Mouse (Mus musculus) forebrain, embryonic 12.5 days (tissue): Measurements from ENCODE around the gene Ntn3. TPM values are rescaled to one million over a fixed set of nuclear protein-coding genes. Genes with fewer than 3 reads are reported as not detected.
A peak's percentile ranks its signal among the peaks of the same experiment; 100 is the strongest.

Experiments
- ATAC-seq: fragments of 200-750 bp; cut with Nextera tagmentation; 2 replicates; pipeline ENCODE4 v1.8.0; 2017; ENCODE audit warnings: moderate TSS enrichment; ENCODE audit not compliant: low FRiP score
- H3K27ac ChIP-seq: fragments of 300-500 bp; sonication (generic); 2 replicates; pipeline ENCODE4 v1.5.1; 2016; ENCODE audit warnings: mild to moderate bottlenecking
- H3K27me3 ChIP-seq: fragments of 300-500 bp; sonication (generic); 2 replicates; pipeline ENCODE4 v1.6.1; 2016; ENCODE audit warnings: mild to moderate bottlenecking
- H3K36me3 ChIP-seq: fragments of 300-500 bp; sonication (generic); replicated peaks from 2 replicates; pipeline ENCODE4 v1.6.1; 2016; ENCODE audit warnings: mild to moderate bottlenecking
- H3K4me1 ChIP-seq: fragments of 300-500 bp; sonication (generic); 2 replicates; pipeline ENCODE4 v1.6.1; 2016
- H3K4me2 ChIP-seq: fragments of 300-500 bp; sonication (generic); 2 replicates; pipeline ENCODE4 v1.6.1; 2016; ENCODE audit warnings: mild to moderate bottlenecking, moderate library complexity
- H3K4me3 ChIP-seq: fragments of 300-500 bp; sonication (generic); replicated peaks from 2 replicates; pipeline ENCODE4 v1.5.1; 2016; ENCODE audit warnings: mild to moderate bottlenecking
- H3K9ac ChIP-seq: fragments of 300-500 bp; sonication (generic); 2 replicates; pipeline ENCODE4 v1.6.1; 2016; ENCODE audit warnings: mild to moderate bottlenecking
- H3K9me3 ChIP-seq: fragments of 300-500 bp; sonication (generic); 2 replicates; pipeline ENCODE4 v1.6.1; 2016
- WGBS: fragments of 180-500 bp; shearing (Covaris S2); methylation state at CpG from one replicate; pipeline ENCODE4 v1.1.7; 2016; 5-methylcytosine and 5-hydroxymethylcytosine counted together
- polyA plus RNA-seq: library from polyadenylated mRNA; unstranded; fragments of >200 nt; fragmentation: Nextera tagmentation; extraction: Ambion mirVana; gene quantifications from 2 replicates; pipeline ENCODE4 v1.2.1, GENCODE M21; 2016

Gene Ntn3
- polyA plus RNA-seq, 1 experiment from 2014 or later: 5.2 TPM

GRCm38 (mm10) chr17:24225851-24226250, 16.5 kb upstream of the Ntn3 start:
- Histone ChIP-seq H3K4me2 (no peak overlapping the region), H3K9ac (no peak overlapping the region), H3K4me3 (no peak overlapping the region), H3K27me3 (no peaks in the 10 kb centered on the region), H3K27ac (no peak overlapping the region), H3K36me3 (peaks cover 82% of the 10 kb centered on the region), H3K4me1 (peaks cover 4% of the 10 kb centered on the region; the same call in 1 of the 2 replicates), H3K9me3 (no peaks in the 10 kb centered on the region)
- WGBS: 92% methylated on average over 5 of the region's 5 CpGs
- ATAC-seq: no peak

- no peak overlapping the region for H3K4me2 ChIP-seq
- no peak for ATAC-seq
- H3K9me3 ChIP-seq: no peaks in the 10 kb centered on the region
- WGBS: 90% methylated on average over 10 of the region's 10 CpGs
- no peaks in the 10 kb centered on the region for H3K27me3 ChIP-seq
- H3K27ac ChIP-seq: no peak overlapping the region
- H3K4me1 ChIP-seq: peaks cover 9% of the 10 kb centered on the region
- peaks cover 71% of the 10 kb centered on the region for H3K36me3 ChIP-seq
- H3K9ac ChIP-seq: no peak overlapping the region
- no peak overlapping the region for H3K4me3 ChIP-seq
Observed at GRCm38 (mm10) chr17:24224741-24225140, 15.4 kb upstream of the Ntn3 start.

GRCm38 (mm10) chr17:24223513-24223912, 14.2 kb upstream of the Ntn3 start:
- Histone ChIP-seq H3K27me3 (no peaks in the 10 kb centered on the region), H3K4me2 (no peak overlapping the region), H3K4me1 (peaks cover 18% of the 10 kb centered on the region), H3K9me3 (no peaks in the 10 kb centered on the region), H3K27ac (no peak overlapping the region), H3K9ac (no peak overlapping the region), H3K4me3 (no peak overlapping the region), H3K36me3 (peaks cover 61% of the 10 kb centered on the region)
- no peak for ATAC-seq
- 88% methylated on average over 5 of the region's 5 CpGs for WGBS

GRCm38 (mm10) chr17:24222653-24223052, 13.3 kb upstream of the Ntn3 start:
- H3K9me3 ChIP-seq: no peaks in the 10 kb centered on the region
- WGBS: 88% methylated on average over 6 of the region's 6 CpGs
- no peak overlapping the region for H3K4me3 ChIP-seq
- ATAC-seq: no peak
- no peak overlapping the region for H3K9ac ChIP-seq
- peaks cover 18% of the 10 kb centered on the region for H3K4me1 ChIP-seq
- H3K36me3 ChIP-seq: peaks cover 61% of the 10 kb centered on the region
- no peak overlapping the region for H3K4me2 ChIP-seq
- H3K27me3 ChIP-seq: no peaks in the 10 kb centered on the region
- H3K27ac ChIP-seq: no peak overlapping the region

- Histone ChIP-seq H3K4me3 (peak within 1 kb of the TSS; percentile 85), H3K4me2 (peak within 1 kb of the TSS; percentile 93), H3K36me3 (peaks cover 60% of the 10 kb centered on the region), H3K27me3 (no peaks in the 10 kb centered on the region), H3K9ac (peak within 1 kb of the TSS; percentile 74), H3K4me1 (peaks cover 18% of the 10 kb centered on the region), H3K27ac (peak within 1 kb of the TSS; percentile 48; the same call in 1 of the 2 replicates), H3K9me3 (no peaks in the 10 kb centered on the region)
- ATAC-seq: peak; percentile 95
- WGBS: 6% methylated on average over 41 of the region's 41 CpGs
Observed at GRCm38 (mm10) chr17:24220435-24221411, 11.4 kb upstream of the Ntn3 start, which contains the start of gene Tedc2. TSS of gene Tedc2 (minus strand) at chr17:24220851.

- Histone ChIP-seq H3K27ac (no peak overlapping the region), H3K4me3 (no peak overlapping the region), H3K4me2 (no peak overlapping the region), H3K27me3 (no peaks in the 10 kb centered on the region), H3K36me3 (peaks cover 37% of the 10 kb centered on the region), H3K9ac (no peak overlapping the region), H3K4me1 (peaks cover 21% of the 10 kb centered on the region), H3K9me3 (no peaks in the 10 kb centered on the region)
- ATAC-seq: no peak
- WGBS: 66% methylated on average over 4 of the region's 4 CpGs
Observed at GRCm38 (mm10) chr17:24216836-24217235, 7.5 kb upstream of the Ntn3 start.

- Histone ChIP-seq H3K36me3 (peaks cover 34% of the 10 kb centered on the region), H3K27me3 (peaks cover 24% of the 10 kb centered on the region), H3K4me3 (no peak overlapping the region), H3K4me1 (peaks cover 39% of the 10 kb centered on the region), H3K4me2 (no peak overlapping the region), H3K27ac (no peak overlapping the region), H3K9ac (no peak overlapping the region), H3K9me3 (no peaks in the 10 kb centered on the region)
- 84% methylated on average over 6 of the region's 6 CpGs for WGBS
- no peak for ATAC-seq
Observed at GRCm38 (mm10) chr17:24213186-24213585, 3.9 kb upstream of the Ntn3 start.

GRCm38 (mm10) chr17:24212441-24213018, 3.2 kb upstream of the Ntn3 start:
- H3K27ac ChIP-seq: no peak overlapping the region
- WGBS: 31% methylated on average over 5 of the region's 5 CpGs
- no peaks in the 10 kb centered on the region for H3K9me3 ChIP-seq
- peaks cover 27% of the 10 kb centered on the region for H3K36me3 ChIP-seq
- peak overlapping the region; percentile 94 for H3K4me2 ChIP-seq
- H3K27me3 ChIP-seq: peaks cover 31% of the 10 kb centered on the region
- H3K4me1 ChIP-seq: peaks cover 45% of the 10 kb centered on the region
- no peak overlapping the region for H3K9ac ChIP-seq
- peak overlapping the region; percentile 50 for H3K4me3 ChIP-seq
- ATAC-seq: no peak

- Histone ChIP-seq H3K9ac (peak overlapping the region; percentile 75), H3K9me3 (no peaks in the 10 kb centered on the region), H3K27ac (peak overlapping the region; percentile 75), H3K36me3 (peaks cover 21% of the 10 kb centered on the region), H3K4me3 (peak overlapping the region; percentile 50), H3K4me2 (peak overlapping the region; percentile 94), H3K4me1 (peaks cover 52% of the 10 kb centered on the region), H3K27me3 (peaks cover 38% of the 10 kb centered on the region)
- ATAC-seq: peak; percentile 40
- WGBS: 1% methylated on average over 37 of the region's 37 CpGs
Observed at GRCm38 (mm10) chr17:24211631-24212440, 2.5 kb upstream of the Ntn3 start.

GRCm38 (mm10) chr17:24210591-24210990, 1.3 kb upstream of the Ntn3 start:
- Histone ChIP-seq H3K4me2 (no peak overlapping the region), H3K27ac (peak overlapping the region; percentile 75; the same call in 1 of the 2 replicates)

GRCm38 (mm10) chr17:24209916-24210240, 547 bp upstream of the Ntn3 start:
- 74% methylated on average over 3 of the region's 3 CpGs for WGBS
- Histone ChIP-seq H3K9ac (peak overlapping the region; percentile 79; the same call in 1 of the 2 replicates), H3K4me1 (peaks cover 69% of the 10 kb centered on the region), H3K27me3 (peaks cover 48% of the 10 kb centered on the region), H3K9me3 (no peaks in the 10 kb centered on the region), H3K4me2 (peak overlapping the region; percentile 92), H3K36me3 (peaks cover 2% of the 10 kb centered on the region), H3K27ac (peak overlapping the region; percentile 73; the same call in 1 of the 2 replicates), H3K4me3 (no peak overlapping the region)
- ATAC-seq: no peak

More at GRCm38 (mm10) chr17:24210591-24210990, 1.3 kb upstream of the Ntn3 start:
- no peak overlapping the region for H3K4me3 ChIP-seq
- H3K27me3 ChIP-seq: peaks cover 48% of the 10 kb centered on the region
- no peak overlapping the region for H3K9ac ChIP-seq
- H3K9me3 ChIP-seq: no peaks in the 10 kb centered on the region
- WGBS: 89% methylated on average over 3 of the region's 3 CpGs
- H3K4me1 ChIP-seq: peaks cover 65% of the 10 kb centered on the region
- H3K36me3 ChIP-seq: peaks cover 9% of the 10 kb centered on the region
- no peak for ATAC-seq

GRCm38 (mm10) chr17:24208641-24209042, 689 bp downstream of the Ntn3 start:
- WGBS: 4% methylated on average over 29 of the region's 29 CpGs
- peaks cover 48% of the 10 kb centered on the region for H3K27me3 ChIP-seq

More at GRCm38 (mm10) chr17:24208641-24209042, 689 bp downstream of the Ntn3 start:
- ATAC-seq: no peak
- H3K9me3 ChIP-seq: no peaks in the 10 kb centered on the region
- peak overlapping the region; percentile 64 for H3K4me3 ChIP-seq
- peaks cover 81% of the 10 kb centered on the region for H3K4me1 ChIP-seq
- peak overlapping the region; percentile 73 for H3K27ac ChIP-seq
- peak overlapping the region; percentile 92 for H3K4me2 ChIP-seq
- H3K36me3 ChIP-seq: no peaks in the 10 kb centered on the region
- peak overlapping the region; percentile 79 for H3K9ac ChIP-seq
